Mouse (Mus musculus) neural tube, embryonic 12.5 days (tissue): ENCODE results near the gene Trim30a. TPM values are rescaled to one million over a fixed set of nuclear protein-coding genes. Genes with fewer than 3 reads are reported as not detected.

Source experiments
- ATAC-seq: fragments of 200-750 bp; cut with Nextera tagmentation; 2 replicates; pipeline ENCODE4 v1.8.0; 2017; ENCODE audit warnings: low read depth, mild to moderate bottlenecking, moderate TSS enrichment, moderate library complexity; ENCODE audit not compliant: low FRiP score
- H3K27ac ChIP-seq: fragments of 300-500 bp; sonication (generic); 2 replicates; pipeline ENCODE4 v1.5.1; 2016
- H3K27me3 ChIP-seq: fragments of 300-500 bp; sonication (generic); replicated peaks from 2 replicates; pipeline ENCODE4 v1.6.1; 2016; ENCODE audit warnings: mild to moderate bottlenecking
- H3K36me3 ChIP-seq: fragments of 300-500 bp; sonication (generic); 2 replicates; pipeline ENCODE4 v1.6.1; 2016; ENCODE audit warnings: mild to moderate bottlenecking
- H3K4me1 ChIP-seq: fragments of 300-500 bp; sonication (generic); 2 replicates; pipeline ENCODE4 v1.6.1; 2016
- H3K4me2 ChIP-seq: fragments of 300-500 bp; sonication (generic); replicated peaks from 2 replicates; pipeline ENCODE4 v1.6.1; 2016; ENCODE audit warnings: mild to moderate bottlenecking
- H3K4me3 ChIP-seq: fragments of 300-500 bp; sonication (generic); 2 replicates; pipeline ENCODE4 v1.5.1; 2016
- H3K9ac ChIP-seq: fragments of 300-500 bp; sonication (generic); 2 replicates; pipeline ENCODE4 v1.6.1; 2016; ENCODE audit warnings: mild to moderate bottlenecking
- H3K9me3 ChIP-seq: fragments of 300-500 bp; sonication (generic); 2 replicates; pipeline ENCODE4 v1.6.1; 2016; ENCODE audit warnings: mild to moderate bottlenecking
- polyA plus RNA-seq: library from polyadenylated mRNA; unstranded; fragments of >200 nt; fragmentation: Nextera tagmentation; extraction: Ambion mirVana; gene quantifications from 2 replicates; pipeline ENCODE4 v1.2.1, GENCODE M21; 2016

Gene Trim30a
- polyA plus RNA-seq, 1 experiment from 2014 or later: 0.77 TPM

GRCm38 (mm10) chr7:104366339-104366738 lies 98.7 kb downstream of the Trim30a start:
- H3K9ac ChIP-seq: no peak overlapping the region
- no peak overlapping the region for H3K4me3 ChIP-seq
- no peak overlapping the region for H3K27ac ChIP-seq
- H3K4me1 ChIP-seq: no peaks in the 10 kb centered on the region
- no peak for ATAC-seq
- no peak overlapping the region for H3K4me2 ChIP-seq
- no peaks in the 10 kb centered on the region for H3K9me3 ChIP-seq
- no peaks in the 10 kb centered on the region for H3K27me3 ChIP-seq
- no peaks in the 10 kb centered on the region for H3K36me3 ChIP-seq

Other genes with a start within 250 kb of the Trim30a start
- 1.2 TPM in 2 replicates for gene Trim6, start 246.4 kb downstream of the Trim30a start, polyA plus RNA-seq
- 0.76 and 1.2 TPM in 2 replicates for gene Trim34a, start 220.7 kb downstream of the Trim30a start, polyA plus RNA-seq
- 0.15 and 0.22 TPM in 2 replicates for gene Trim5, start 177.1 kb downstream of the Trim30a start, polyA plus RNA-seq
- gene Trim12a, start 149.7 kb downstream of the Trim30a start, polyA plus RNA-seq: 2.7 and 2.9 TPM in 2 replicates
- not detected in 2 replicates for gene Trim34b, start 135.7 kb downstream of the Trim30a start, polyA plus RNA-seq
- 0.88 and 1.1 TPM in 2 replicates for gene Trim12c, start 111.8 kb downstream of the Trim30a start, polyA plus RNA-seq
- gene Trim30b, start 95.3 kb downstream of the Trim30a start, polyA plus RNA-seq: not detected in 2 replicates
- not detected in 2 replicates for gene Trim30c, start 64.4 kb downstream of the Trim30a start, polyA plus RNA-seq
- 0.06 TPM in 1 of 2 replicates, not detected in the other for gene Trim30d, start 42.7 kb upstream of the Trim30a start, polyA plus RNA-seq
- gene Olfr651, start 84.9 kb upstream of the Trim30a start, polyA plus RNA-seq: not detected in 2 replicates
- not detected in 2 replicates for gene Olfr652, start 95.7 kb upstream of the Trim30a start, polyA plus RNA-seq
- gene Olfr653, start 112.1 kb upstream of the Trim30a start, polyA plus RNA-seq: not detected in 2 replicates
- not detected in 2 replicates for gene Olfr654, start 121.8 kb upstream of the Trim30a start, polyA plus RNA-seq
- gene Olfr655, start 136.6 kb upstream of the Trim30a start, polyA plus RNA-seq: not detected in 2 replicates
- not detected in 2 replicates for gene Olfr656, start 148.8 kb upstream of the Trim30a start, polyA plus RNA-seq
- not detected in 2 replicates for gene Olfr657, start 159.6 kb upstream of the Trim30a start, polyA plus RNA-seq
- 0.06 and 0.09 TPM in 2 replicates for gene Olfr658, start 182.1 kb upstream of the Trim30a start, polyA plus RNA-seq
- not detected in 2 replicates for gene Olfr659, start 201.6 kb upstream of the Trim30a start, polyA plus RNA-seq
- gene Olfr661, start 221.3 kb upstream of the Trim30a start, polyA plus RNA-seq: not detected in 2 replicates